Mouse (Mus musculus) limb, embryonic 14.5 days (tissue): ENCODE data around the gene Lrrn3. TPM values are rescaled to one million over a fixed set of nuclear protein-coding genes. Genes with fewer than 3 reads are reported as not detected.
A peak's percentile ranks its signal among the peaks of the same experiment; 100 is the strongest.

Experiments
- ATAC-seq: fragments of 200-750 bp; cut with Nextera tagmentation; 2 replicates; pipeline ENCODE4 v1.8.0; 2017; ENCODE audit warnings: low read depth, moderate number of reproducible peaks, moderate TSS enrichment; ENCODE audit not compliant: low FRiP score
- DNase-seq: peaks from one replicate; pipeline ENCODE4 v3.0.0-alpha.2; 2015; ENCODE audit warnings: low spot score
- H3K27ac ChIP-seq: fragments of 300-500 bp; sonication (generic); replicated peaks from 2 replicates; pipeline ENCODE4 v1.5.1; 2014; ENCODE audit warnings: low read depth, mild to moderate bottlenecking, low read length, moderate library complexity, mixed read lengths
- H3K27me3 ChIP-seq: fragments of 300-500 bp; sonication (generic); 2 replicates; pipeline ENCODE4 v1.6.1; 2014; ENCODE audit warnings: low read length, mixed read lengths; ENCODE audit not compliant: control insufficient read depth, insufficient read depth
- H3K36me3 ChIP-seq: fragments of 300-500 bp; sonication (generic); 2 replicates; pipeline ENCODE4 v1.6.1; 2014; ENCODE audit warnings: mild to moderate bottlenecking, low read length, moderate library complexity, mixed read lengths; ENCODE audit not compliant: control insufficient read depth, insufficient read depth
- H3K4me1 ChIP-seq: fragments of 300-500 bp; sonication (generic); 2 replicates; pipeline ENCODE4 v1.6.1; 2014; ENCODE audit warnings: antibody characterized with exemption, low read length, mixed read lengths; ENCODE audit not compliant: control insufficient read depth, insufficient read depth
- H3K4me2 ChIP-seq: fragments of 300-500 bp; sonication (generic); replicated peaks from 2 replicates; pipeline ENCODE4 v1.6.1; 2014; ENCODE audit warnings: low read depth, mild to moderate bottlenecking, low read length, moderate library complexity; ENCODE audit not compliant: severe bottlenecking
- H3K4me3 ChIP-seq: fragments of 300-500 bp; sonication (generic); replicated peaks from 2 replicates; pipeline ENCODE4 v1.5.1; 2014; ENCODE audit warnings: low read length
- H3K9ac ChIP-seq: fragments of 300-500 bp; sonication (generic); 2 replicates; pipeline ENCODE4 v1.6.1; 2014; ENCODE audit warnings: mild to moderate bottlenecking, low read depth, low read length, moderate library complexity; ENCODE audit not compliant: severe bottlenecking
- H3K9me3 ChIP-seq: fragments of 300-500 bp; sonication (generic); 2 replicates; pipeline ENCODE4 v1.6.1; 2016; ENCODE audit warnings: low read length; ENCODE audit not compliant: control insufficient read depth
- POLR2A ChIP-seq: fragments of 200-500 bp; IDR thresholded peaks from 2 replicates; pipeline ENCODE4 v1.8.0; 2012; ENCODE audit warnings: inconsistent platforms, mild to moderate bottlenecking, moderate library complexity, borderline replicate concordance; ENCODE audit not compliant: insufficient read depth, insufficient read length; ENCODE audit errors: extremely low read depth
- WGBS: fragments of 180-500 bp; shearing (Covaris S2); extraction: QIAGEN DNeasy Blood & Tissue Kit; methylation state at CpG from one replicate; pipeline ENCODE4 v1.1.7; 2014; 5-methylcytosine and 5-hydroxymethylcytosine counted together
- polyA plus RNA-seq, 2 experiments: library from polyadenylated mRNA; depleted of rRNA in 1 of 2; stranded (reverse) in 1 of 2; unstranded in 1 of 2; fragments of >200 nt; fragmentation: Nextera tagmentation in 1 of 2; extraction: Ambion mirVana in 1 of 2; gene quantifications; 2 replicates each; pipeline versions ENCODE4 v1.2.1 to v1.2.3; 2012 to 2014

Gene Lrrn3
- polyA plus RNA-seq (2012; rRNA removed) (4.6 and 5.1 TPM in 2 replicates), polyA plus RNA-seq (2014; fragmentation: Nextera tagmentation; extraction: Ambion mirVana) (10.4 and 12.1 TPM in 2 replicates)

GRCm38 (mm10) chr12:41486331-41486730, at the start of gene Lrrn3:
Gene Lrrn3, minus strand, starts transcription at chr12:41486431.
- DNase-seq, result no peak
- peak within 1 kb of the TSS; percentile 36 for H3K4me3 ChIP-seq
- no peaks in the 10 kb centered on the region for H3K9me3 ChIP-seq
- no peak within 1 kb of the TSS for H3K27ac ChIP-seq
- H3K4me1 ChIP-seq, result peaks cover 12% of the 10 kb centered on the region
- H3K36me3 ChIP-seq, result no peaks in the 10 kb centered on the region
- TF ChIP-seq POLR2A, result no peak
- no peak for ATAC-seq
- WGBS, result 97% methylated on average over 1 of the region's 1 CpGs
- H3K4me2 ChIP-seq, result peak within 1 kb of the TSS; percentile 55
- H3K27me3 ChIP-seq, result no peaks in the 10 kb centered on the region
- H3K9ac ChIP-seq, result peak within 1 kb of the TSS; percentile 44

- Histone ChIP-seq H3K9me3 (no peaks in the 10 kb centered on the region), H3K27me3 (no peaks in the 10 kb centered on the region), H3K36me3 (no peaks in the 10 kb centered on the region), H3K4me2 (no peak overlapping the region), H3K4me3 (no peak overlapping the region), H3K27ac (no peak overlapping the region), H3K9ac (no peak overlapping the region), H3K4me1 (no peaks in the 10 kb centered on the region)
- no peak for TF ChIP-seq POLR2A
- ATAC-seq, result no peak
- no peak for DNase-seq
- 63% methylated on average over 4 of the region's 4 CpGs for WGBS
These were observed 42.2 kb upstream of the Lrrn3 start for GRCm38 (mm10) chr12:41528410-41528809.

GRCm38 (mm10) chr12:41526688-41527087, 40.5 kb upstream of the Lrrn3 start:
- H3K27me3 ChIP-seq, result no peaks in the 10 kb centered on the region
- no peak for TF ChIP-seq POLR2A
- H3K4me3 ChIP-seq, result no peak overlapping the region
- H3K4me2 ChIP-seq, result no peak overlapping the region
- H3K36me3 ChIP-seq, result no peaks in the 10 kb centered on the region
- DNase-seq, result no peak
- no peak overlapping the region for H3K27ac ChIP-seq
- no peaks in the 10 kb centered on the region for H3K9me3 ChIP-seq
- no peak overlapping the region for H3K9ac ChIP-seq
- 56% methylated on average over 2 of the region's 2 CpGs for WGBS
- ATAC-seq, result no peak
- no peaks in the 10 kb centered on the region for H3K4me1 ChIP-seq

- ATAC-seq (no peak), DNase-seq (no peak)
- WGBS, result 86% methylated on average over 2 of the region's 2 CpGs
- H3K4me1 ChIP-seq, result no peaks in the 10 kb centered on the region
- H3K4me2 ChIP-seq, result no peak overlapping the region
- H3K4me3 ChIP-seq, result no peak overlapping the region
- H3K36me3 ChIP-seq, result no peaks in the 10 kb centered on the region
- H3K27me3 ChIP-seq, result no peaks in the 10 kb centered on the region
- no peak overlapping the region for H3K9ac ChIP-seq
- no peaks in the 10 kb centered on the region for H3K9me3 ChIP-seq
- H3K27ac ChIP-seq, result no peak overlapping the region
- no peak for TF ChIP-seq POLR2A
These were observed 35.4 kb upstream of the Lrrn3 start for GRCm38 (mm10) chr12:41521671-41522070.

GRCm38 (mm10) chr12:41520326-41520725, 34.1 kb upstream of the Lrrn3 start:
- H3K4me2 ChIP-seq, result no peak overlapping the region
- 74% methylated on average over 2 of the region's 2 CpGs for WGBS
- DNase-seq (no peak), ATAC-seq (no peak)
- no peaks in the 10 kb centered on the region for H3K36me3 ChIP-seq
- no peak overlapping the region for H3K27ac ChIP-seq
- TF ChIP-seq POLR2A, result no peak
- no peak overlapping the region for H3K9ac ChIP-seq
- H3K27me3 ChIP-seq, result no peaks in the 10 kb centered on the region
- no peak overlapping the region for H3K4me3 ChIP-seq
- H3K4me1 ChIP-seq, result no peaks in the 10 kb centered on the region
- H3K9me3 ChIP-seq, result no peaks in the 10 kb centered on the region

GRCm38 (mm10) chr12:41518897-41519296, 32.7 kb upstream of the Lrrn3 start:
- ATAC-seq (no peak), DNase-seq (no peak)
- 62% methylated on average over 5 of the region's 5 CpGs for WGBS
- H3K9ac ChIP-seq, result no peak overlapping the region
- no peaks in the 10 kb centered on the region for H3K27me3 ChIP-seq
- H3K4me3 ChIP-seq, result no peak overlapping the region
- TF ChIP-seq POLR2A, result no peak
- H3K9me3 ChIP-seq, result no peaks in the 10 kb centered on the region
- no peak overlapping the region for H3K27ac ChIP-seq
- no peaks in the 10 kb centered on the region for H3K36me3 ChIP-seq
- no peak overlapping the region for H3K4me2 ChIP-seq
- H3K4me1 ChIP-seq, result no peaks in the 10 kb centered on the region
